Mouse (Mus musculus) adrenal gland, adult 18-20 months (tissue): ENCODE results near the gene Fam92b. TPM values are rescaled to one million over a fixed set of nuclear protein-coding genes. Genes with fewer than 3 reads are reported as not detected.

ENCODE experiments used
- DNase-seq, 2 experiments: peaks; one replicate each; pipeline ENCODE4 v3.0.0; 2021 to 2022; ENCODE audit warnings: low spot score in 2 of 2
- long read RNA-seq, 2 experiments: library from polyadenylated mRNA; stranded (forward); transcript quantifications; one replicate each; pipeline ENCODE4 v2.0.0; 2021
- total RNA-seq, 2 experiments: library from RNA; stranded (reverse); gene quantifications; 1 replicate in 1 of 2; 2 replicates in 1 of 2; pipeline ENCODE4 v1.2.3; 2021

Fam92b gene
- total RNA-seq: 1 to 10 TPM in 1 of 2 experiments, under 1 TPM in 1; 0.70 to 1.6 TPM
- long read RNA-seq, experiment 1: 0 reads
- long read RNA-seq, experiment 2: 0 reads

DNA sequence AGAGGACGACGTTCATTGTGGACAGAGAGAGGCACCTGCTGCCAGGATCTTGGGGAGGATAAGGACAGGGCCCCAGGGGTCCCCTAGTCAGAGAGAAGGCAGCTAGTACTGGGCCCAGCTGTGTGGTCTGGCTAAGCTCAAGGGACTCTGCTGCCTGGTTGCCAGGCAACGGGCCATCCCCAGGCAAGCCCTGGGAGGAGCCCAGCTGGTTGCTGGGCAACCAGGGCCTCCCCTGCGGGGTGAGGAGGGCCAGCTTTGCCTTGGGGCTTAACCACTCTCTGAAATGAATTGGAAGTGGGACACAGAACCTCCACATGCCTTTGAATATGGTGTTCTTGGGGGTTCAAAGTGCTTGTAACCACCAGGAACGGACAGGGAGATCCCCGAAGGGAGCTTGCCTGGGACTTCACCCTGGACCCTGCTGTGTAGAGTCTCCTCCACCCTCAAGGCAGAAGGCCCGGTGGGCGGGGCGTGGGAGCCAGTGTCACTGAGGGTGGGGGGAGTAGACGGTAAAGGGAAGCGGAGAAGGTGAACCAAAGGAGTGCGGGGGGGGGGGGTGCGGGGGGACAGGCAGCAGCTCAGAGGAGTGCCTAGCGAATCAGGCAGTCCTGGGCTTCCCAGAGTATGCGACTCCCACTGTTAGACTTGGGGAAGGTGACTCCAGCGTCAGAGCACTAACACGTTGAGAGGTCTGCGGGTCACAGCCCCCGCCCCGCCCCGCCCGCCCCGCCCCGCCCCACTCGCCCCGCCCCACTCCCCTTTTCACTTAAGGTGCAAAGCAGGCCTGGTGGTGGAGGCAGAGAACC lies at the start of gene Fam92b:
TSS of gene Fam92b (minus strand) at position 149 of the 806 bp plus-strand sequence.
- DNase-seq: no peak

DNA sequence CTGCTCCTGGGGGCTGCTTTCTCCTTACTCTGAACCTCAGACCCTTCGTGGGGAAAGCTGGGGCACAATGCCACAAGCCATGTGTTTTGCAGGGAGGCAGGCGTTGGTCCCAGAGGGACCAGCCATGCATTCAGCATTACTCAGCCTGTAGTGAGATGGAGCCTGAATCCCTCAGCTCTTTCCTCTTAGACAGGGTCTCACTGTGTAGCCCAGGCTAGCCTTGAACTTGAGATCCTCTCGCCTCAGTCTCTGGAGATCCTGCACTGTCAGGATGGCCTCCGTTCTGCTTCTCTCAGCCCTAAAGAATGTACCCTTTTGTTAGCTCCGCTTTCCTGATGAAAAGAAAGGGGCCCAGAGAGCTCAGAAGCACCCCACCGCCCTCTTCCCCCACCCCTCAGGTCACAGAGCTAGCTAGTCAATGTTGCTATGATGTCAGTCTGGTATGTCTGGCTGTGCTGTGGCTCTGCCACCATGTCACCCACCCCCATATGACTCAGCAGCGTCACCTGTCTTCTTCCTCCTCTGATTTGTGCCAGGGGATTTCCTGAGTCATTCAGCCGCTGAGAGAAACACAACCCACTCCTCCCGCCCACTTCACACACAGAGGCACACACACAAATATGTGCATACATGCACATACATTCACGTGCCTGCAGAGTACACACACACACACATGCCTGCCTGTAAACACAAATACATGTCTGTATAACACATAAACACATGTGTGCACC lies 48.3 kb upstream of the Fam92b start:
- no peak for DNase-seq

DNA sequence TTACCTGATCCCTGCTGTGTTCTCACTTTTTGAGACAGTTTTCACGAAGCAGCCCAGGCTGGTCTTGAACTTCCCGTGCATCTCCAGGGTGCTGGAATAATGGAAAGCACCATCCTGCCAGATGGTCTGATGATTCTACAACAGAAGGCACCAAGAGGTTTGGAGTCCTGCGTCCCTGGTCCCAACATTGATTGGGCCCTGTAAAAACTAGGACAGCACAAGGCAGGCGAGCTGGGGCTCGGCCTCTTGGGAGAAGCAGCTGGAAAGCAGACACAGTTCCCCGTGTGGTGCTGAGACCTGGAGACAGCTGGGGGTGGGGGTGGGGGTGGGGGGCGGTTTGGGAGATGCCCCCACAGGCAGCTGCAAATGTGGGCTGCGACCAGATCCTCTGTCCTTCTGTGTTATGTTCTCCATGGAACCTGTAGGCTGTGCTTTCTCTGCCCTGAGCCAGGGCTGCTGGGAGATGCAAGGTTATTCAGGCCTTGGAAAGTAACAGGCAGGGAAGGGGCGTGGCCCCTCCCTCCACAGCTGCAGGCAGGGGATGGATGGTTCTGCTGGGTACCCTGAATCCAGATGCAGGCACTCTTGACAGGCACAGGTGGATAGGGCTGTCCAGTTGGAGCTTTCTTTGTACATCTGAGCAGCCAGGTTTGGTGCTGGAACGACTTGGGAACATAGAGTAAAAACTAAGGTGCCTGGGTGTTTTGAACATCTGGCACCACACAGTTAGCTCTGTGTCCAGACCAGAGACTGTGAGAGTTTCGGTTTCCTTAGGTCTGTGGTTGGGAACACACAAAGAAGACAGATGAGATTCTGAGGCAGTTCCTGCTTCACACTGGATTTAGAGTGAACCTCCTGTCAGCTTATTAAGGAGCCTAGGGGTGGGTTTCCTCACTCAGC lies 47.5 kb upstream of the Fam92b start:
- no peak for DNase-seq

DNA sequence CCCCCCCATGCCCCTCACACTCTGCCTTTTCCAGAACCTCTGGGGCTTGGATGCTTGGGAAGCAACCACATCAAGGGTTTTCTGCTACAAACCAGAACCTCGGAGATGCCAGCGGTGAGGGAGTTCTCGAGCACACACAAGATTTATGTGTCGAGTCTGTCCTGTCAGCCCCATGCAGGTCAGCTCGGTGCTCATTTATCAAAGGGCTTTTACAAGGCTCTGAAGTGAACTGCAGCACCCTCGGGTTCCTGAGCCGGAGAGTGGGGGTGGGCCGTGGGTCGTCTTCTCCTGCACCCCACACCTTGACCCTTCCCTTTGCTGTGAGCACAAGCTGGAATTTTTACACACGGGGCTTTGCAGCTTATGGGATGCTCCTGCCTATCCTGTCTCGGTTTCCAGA lies 45.3 kb upstream of the Fam92b start:
- no peak for DNase-seq

DNA sequence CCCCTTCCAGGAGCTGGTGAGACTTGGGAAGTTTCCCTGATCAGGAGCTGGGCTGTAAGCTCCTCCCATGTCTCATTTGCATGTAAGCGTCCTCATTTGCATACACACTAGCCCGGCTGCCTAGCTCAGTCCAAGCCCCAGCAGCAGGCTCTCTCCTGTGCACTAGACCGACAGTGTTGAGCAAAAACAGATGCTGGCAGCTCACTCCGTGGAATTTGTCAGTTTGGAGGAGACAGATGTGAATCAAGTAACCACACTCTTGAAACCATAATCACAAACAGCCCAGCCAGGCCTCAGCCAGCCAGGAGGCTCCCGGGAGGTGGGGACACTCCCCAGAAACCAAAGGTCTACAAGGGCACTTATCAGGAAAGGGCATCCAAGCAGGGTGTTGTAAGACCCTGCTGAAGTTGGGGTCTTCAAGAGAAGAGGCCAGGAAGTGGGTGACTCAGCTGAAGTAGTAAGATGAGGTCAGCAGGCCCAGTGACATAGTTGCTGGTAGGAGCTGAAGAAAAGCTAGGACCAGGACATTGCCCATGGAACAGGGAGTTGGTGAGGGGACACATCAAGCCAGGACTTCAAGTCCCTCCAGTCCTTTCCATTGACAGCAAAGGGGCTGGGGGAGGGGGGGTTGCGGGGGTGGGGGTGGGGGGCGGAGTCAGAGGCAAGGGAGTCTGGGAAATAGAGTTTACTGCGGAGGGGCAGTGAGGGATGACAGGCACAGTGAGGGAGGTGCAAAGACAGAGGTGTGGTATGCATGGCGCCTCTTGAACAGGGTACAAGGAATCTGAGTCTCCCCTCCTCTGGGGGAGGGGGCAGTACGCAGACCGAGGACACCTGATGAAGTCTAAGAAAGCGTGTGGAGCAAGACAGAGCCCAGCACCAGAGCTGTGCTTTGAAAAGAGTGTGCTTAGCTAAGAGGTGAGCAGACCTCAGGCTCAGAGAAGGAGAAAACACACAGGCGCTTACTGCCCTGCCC lies 39.9 kb upstream of the Fam92b start:
- DNase-seq: no peak

DNA sequence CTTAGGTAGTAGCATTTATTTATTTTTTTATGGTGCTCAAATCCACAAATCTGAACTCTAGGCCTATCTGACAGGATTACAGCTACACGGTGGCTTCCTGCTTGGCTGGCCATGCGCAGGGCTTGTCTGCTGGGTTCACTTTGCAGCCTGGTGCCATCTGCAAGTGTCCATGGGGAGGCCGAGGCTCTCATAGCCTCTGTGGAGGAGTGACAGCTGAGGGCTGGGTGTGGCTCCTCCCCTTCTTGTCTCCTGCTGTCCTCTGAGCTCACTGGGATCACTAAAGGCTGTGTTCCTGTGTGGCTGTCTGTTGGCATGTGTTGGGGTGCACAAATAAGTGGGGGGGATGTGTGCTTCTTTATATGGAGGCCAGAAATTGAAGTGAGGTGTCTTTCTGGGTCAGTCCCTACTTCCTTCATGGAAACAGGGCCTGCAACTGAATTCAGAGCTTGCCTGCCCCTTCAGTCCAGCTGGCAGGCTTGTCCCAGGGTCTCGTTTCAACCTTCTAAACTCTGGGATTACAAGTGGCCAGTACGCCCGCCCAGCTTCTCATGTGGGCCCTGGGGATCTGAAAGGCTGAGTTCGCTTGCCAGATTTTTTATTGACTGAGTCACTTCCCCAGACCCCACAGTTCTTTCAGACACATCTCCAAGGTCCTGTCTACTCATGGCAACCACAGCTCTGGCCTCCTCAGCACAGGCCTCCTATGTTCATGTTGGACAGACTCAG lies 38.3 kb upstream of the Fam92b start:
- no peak for DNase-seq

DNA sequence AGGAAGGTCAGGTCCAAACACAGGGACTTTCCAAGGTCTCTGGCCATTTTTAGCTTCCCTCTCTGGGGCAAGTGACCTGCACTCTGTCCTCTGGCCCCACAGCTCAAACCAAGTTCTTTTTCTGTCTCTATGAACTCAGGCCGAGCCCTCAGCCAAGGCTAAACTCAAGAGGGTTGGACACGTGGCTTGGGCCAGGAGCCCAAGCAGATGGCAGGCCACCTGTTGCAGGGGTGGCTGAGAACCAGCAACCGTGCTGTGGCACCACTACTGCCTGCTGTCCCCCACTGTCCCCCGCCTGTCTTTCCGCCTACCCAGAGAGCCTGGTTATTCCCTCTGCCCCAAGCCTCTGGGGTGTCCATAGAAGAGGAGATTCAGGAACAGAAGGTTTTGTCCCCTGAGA lies 36.7 kb upstream of the Fam92b start:
- DNase-seq: no peak

DNA sequence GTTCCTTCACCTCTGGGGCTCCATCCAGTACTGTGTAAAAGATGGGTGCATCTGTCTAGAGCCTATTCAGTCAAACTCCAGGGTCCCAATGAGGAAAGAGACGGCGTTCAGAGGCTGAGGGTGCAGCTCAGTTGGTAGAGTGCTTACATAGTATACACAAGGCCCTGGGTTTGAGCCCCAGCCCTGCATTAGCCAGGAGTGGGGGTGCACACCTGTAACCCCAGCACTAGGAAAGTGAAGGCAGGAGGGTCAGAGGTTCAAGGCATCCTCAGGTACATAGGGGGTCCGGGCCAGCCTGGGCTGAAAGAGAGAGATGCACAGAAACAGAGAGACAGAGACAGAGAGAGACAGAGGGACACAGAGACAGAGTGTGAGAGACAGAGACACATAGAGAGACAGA lies 36.0 kb upstream of the Fam92b start:
- DNase-seq: no peak

DNA sequence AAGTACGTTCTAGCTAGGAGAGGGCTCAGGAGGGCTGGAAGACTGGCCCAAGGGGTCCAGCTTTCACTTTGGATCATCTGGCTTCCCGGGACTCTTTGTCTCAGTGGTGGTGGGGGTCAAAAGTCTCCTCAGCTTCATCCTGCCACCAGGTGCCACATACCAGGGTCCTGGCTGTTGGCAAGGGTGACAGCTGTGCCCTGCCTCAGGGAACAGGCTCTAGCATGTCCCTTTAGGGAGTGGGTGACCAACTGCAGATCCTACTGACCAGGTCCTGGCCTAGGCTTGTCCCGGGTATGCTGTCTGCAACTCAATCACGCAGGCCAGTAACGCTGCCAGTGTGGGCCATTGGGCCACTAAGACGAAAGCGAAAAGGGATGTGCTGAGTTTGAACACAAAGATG lies 35.3 kb upstream of the Fam92b start:
- DNase-seq: no peak

DNA sequence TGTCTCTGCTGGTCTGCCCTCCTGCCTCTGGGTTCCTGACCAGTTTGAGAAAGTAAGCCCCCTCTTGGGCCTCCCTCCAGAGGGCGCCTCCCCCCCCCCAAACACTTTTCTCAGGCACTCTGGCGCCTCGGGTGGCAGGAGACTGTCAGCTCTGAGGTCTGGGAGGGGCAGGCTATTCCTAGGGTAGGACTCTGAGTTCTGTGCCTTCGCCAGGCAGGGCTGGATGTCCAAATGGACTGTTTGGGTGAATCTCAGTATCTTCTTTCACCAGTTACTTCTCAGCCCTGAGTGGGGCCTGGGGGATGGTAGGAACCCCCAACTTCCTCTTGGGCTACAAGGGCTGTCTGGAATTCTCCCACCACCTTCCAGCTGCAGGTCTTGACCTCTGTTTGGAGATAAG lies 34.1 kb upstream of the Fam92b start:
- DNase-seq: no peak

DNA sequence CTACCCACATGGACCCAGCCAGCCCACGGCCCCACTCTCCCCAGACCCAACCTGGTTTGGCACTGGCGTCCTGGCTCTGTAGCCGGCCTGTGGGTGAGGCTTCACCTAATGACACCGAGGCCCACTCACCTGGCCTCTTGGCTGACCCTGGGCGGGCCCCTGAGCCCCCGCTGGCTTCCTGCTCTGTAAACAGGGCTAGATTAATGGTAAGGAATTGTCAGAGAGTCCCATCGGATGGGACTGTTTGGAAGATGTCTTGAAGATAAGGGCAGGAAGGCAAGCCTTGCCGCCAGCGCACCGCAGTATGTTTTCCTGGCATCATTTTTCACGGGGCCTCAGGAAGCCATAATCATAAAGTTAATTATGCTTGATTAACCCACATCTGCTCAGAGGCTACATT lies 30.8 kb upstream of the Fam92b start:
- no peak for DNase-seq

DNA sequence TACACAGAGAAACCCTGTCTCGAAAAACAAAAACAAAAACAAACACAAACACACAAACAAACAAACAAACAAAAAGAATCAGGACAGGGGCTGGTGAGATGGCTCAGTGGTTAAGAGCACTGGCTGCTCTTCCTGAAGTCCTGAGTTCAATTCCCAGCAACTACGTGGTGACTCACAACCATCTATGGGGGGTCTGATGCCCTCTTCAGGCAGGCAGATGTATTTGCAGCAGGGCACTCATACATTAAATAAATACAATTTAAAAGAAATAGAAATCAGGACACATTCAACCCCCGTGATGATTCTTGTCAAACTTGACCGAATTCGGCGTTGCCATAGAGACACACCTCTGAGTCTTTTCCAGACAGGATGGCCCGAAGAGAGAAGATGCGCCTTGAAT lies 30.1 kb upstream of the Fam92b start:
- DNase-seq: no peak

DNA sequence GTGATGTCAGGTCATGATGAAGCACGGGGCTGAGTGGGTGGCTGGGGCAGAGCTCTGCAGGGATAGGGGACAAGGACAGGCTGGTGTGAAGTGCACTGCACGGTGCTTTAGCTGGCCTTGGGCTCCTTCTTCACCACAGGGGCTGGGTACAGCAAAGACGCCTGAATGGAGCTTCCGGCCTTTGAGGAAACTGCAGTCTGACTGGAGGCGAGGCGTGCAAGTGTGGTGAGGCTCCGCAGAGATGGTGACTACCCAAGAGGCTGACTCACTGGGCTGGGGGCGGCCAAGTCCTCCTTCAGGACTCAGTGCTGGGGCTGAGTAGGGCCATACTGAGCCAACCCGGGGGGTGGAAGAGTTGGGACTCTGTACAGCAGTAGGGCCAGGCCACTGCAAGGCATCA lies 28.6 kb upstream of the Fam92b start:
- DNase-seq: no peak

DNA sequence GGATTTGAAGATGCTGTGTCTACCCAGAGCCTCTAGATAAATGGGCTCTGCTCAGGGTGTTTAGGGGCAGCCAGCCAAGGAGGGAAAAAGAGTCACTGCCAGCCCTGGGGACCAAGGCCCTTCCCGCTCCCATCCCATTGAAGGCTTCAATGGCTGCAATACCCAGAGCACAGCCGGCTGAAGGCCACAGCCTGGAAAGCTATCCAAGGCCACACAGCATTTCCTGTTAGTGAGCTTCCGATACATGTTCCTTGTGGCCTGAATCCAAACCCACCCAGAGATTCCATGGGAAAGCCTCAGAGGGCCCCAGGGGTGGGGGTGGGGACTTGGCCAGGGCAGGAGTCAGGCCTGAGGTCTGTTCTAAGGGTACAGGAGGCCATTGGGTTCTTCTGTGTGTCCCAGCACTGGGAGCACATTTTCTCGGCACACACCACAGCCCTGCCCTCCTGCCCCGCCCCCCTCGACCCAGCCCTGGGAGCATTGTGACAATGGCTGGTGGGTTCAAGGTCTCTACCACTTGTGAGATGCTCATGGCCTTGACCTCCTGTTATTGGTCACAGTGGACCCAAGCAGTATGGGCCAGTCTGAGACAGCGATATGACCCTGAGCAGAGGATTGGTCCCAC lies 27.6 kb upstream of the Fam92b start:
- peak in 1 of 2 experiments; percentile 59 for DNase-seq

DNA sequence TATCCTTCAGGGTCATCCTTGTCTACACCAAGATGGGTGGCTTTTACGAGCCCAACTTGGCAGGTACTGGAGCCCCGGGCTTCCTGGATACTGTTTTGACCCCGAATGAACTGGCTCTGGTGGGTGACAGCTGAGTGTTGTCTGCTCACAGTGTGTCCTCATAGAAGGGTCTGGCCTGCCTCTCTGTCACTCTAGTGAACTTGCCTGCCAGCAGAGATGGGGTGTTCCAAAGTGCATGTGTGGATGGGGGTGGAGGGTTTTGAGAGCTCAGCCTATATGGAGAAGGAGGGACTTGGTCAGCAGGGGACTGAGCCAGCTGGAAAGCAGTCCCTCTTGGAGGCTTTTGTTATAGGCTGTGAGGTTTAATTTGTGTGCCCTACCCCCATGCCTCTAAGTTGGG lies 25.3 kb upstream of the Fam92b start:
- DNase-seq: no peak

DNA sequence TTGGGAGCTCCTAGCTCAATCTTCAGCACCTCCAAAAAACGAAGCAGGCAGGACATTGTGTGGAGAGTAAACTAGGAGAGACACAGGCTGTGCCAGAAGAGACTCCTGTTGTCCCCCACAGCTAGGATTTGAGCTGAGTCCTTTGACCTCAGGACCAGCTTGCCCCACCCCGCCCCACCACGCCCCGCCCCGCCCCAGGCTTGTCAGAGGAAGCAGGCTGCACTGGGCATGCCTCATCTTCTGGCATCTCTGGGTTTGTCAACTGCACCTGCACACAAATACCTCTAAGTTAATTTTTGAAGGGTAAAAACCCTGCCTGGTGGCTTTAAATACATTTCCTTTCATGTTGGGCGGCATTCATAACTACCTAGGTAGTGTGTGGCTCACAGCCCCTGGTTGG lies 24.1 kb upstream of the Fam92b start:
- no peak for DNase-seq

DNA sequence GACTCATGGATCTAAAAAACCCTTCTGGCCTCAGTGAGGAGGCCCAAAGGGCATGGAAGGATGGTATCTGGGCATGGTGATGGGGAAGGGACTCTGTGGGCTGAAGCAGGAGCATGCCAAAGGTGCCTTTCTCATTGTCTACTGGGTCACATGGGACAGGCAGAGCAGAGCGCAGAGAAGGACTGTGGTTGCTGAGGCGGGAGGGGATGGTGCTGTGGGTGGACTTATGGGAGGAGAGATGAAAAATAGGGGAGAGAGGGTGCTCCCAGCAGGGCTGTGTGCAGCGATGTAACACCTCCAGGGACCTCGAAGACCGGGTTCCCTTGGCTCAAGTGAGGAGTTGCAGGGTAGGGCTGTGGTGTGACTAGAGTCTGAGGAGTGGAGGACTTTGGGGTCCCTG lies 14.9 kb upstream of the Fam92b start:
- DNase-seq: no peak

DNA sequence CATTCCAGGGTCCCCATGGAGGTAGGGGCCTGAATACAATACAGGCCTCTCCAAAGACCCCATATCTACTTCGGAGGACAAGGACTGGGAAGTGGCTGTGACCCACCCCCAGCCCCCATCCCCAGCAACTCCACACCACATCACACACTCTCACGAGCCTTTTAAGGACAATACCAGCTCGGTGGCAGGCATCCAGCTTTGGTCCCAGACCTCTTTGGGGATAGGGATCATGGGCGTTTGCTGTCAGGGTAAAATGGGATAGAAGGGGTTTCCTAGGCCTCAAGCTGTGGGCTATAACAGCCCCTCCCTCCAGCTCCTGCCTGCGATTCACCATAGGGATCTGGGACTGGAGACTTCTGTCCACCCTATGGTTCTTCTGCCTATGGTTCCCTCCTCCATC lies 14.4 kb upstream of the Fam92b start:
- DNase-seq: no peak

DNA sequence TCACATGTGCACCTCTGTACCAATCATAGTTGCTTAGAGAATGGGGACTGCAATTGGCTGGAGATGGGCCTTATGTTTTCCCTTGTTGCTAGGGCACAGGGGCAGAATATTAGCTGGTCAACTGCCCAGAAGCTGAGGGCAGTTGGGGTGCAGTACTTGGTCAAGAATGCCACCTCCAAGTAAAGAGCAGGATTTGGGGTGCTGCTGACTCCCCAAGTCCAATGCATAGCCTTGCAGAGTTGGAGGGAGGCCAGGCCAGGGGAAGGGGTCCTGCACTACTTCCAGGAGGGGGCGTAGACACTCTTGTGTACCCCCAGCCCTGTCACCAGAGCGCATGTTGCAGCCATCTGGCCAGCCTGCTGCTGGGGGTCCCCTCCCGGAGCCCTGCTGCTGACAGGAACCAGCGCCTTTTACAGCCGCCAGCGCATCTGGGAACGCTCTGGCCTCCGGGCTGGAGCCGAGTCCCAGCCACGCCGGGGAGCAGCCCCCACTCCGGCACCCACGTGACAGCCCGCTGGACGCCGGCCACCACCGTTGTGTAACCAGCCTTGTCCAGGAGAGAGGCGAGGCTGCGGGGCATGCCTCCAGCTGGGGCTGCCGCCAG lies 13.6 kb upstream of the Fam92b start:
- DNase-seq: peak; percentile 92 to 94
